ENCODE assay signal across 8 mouse cellular contexts in genomic region chr9:62438085-62438754, GRCm38 (mm10).
DNase-seq lines count a peak whose midpoint lies in the region; ATAC-seq lines count a peak whose summit lies in the region.

No protein-coding gene starts in this region.

- no peaks in the 10 kb centered on the region for H3K27me3 ChIP-seq in limb, embryonic 11.5 days (ENCODE audit: control insufficient read depth, insufficient read depth, low read length)

- no peaks in the 10 kb centered on the region for H3K36me3 ChIP-seq in limb, embryonic 11.5 days (ENCODE audit: control insufficient read depth, insufficient read depth, low read length)

- no peak overlapping the region for H3K4me3 ChIP-seq in limb, embryonic 11.5 days (ENCODE audit: low read depth, low read length)

- peak; percentile 89 for DNase-seq in heart, adult 11 months
- DNase-seq in heart, adult 8-10 months (ENCODE audit: low spot score) = no peak
- peak; percentile 46 for DNase-seq in right cerebral cortex, postnatal 25 days
- no peak for DNase-seq in right cerebral cortex, postnatal 4 days
- no peak for DNase-seq in limb, embryonic 11.5 days (ENCODE audit: low spot score)
- no peak for DNase-seq in thymus, postnatal 14 days
- DNase-seq in urinary bladder, postnatal 10 days (ENCODE audit: low spot score) = no peak
- DNase-seq in retina, embryonic 14.5 days (ENCODE audit: low spot score) = no peak

- peaks cover 15% of the 10 kb centered on the region; the same call in 1 of the 2 replicates for H3K4me1 ChIP-seq in limb, embryonic 11.5 days (ENCODE audit: control insufficient read depth, insufficient read depth, low read length)

- no peak for ATAC-seq in limb, embryonic 11.5 days (ENCODE audit: insufficient number of reproducible peaks, low FRiP score, low TSS enrichment, low read depth)

- no peak overlapping the region for H3K9ac ChIP-seq in limb, embryonic 11.5 days (ENCODE audit: low read length)

- H3K9me3 ChIP-seq in limb, embryonic 11.5 days (ENCODE audit: control insufficient read depth, low read length) = no peaks in the 10 kb centered on the region

- 0 out of 2 replicates have a peak overlapping the region, but pooled peaks have one; percentile 21 for H3K27ac ChIP-seq in limb, embryonic 11.5 days (replicated peaks; ENCODE audit: low read depth, low read length)

- WGBS in limb, embryonic 11.5 days = 71% methylated on average over 5 of the region's 5 CpGs

- H3K4me2 ChIP-seq in limb, embryonic 11.5 days (ENCODE audit: low read depth, severe bottlenecking) = no peak overlapping the region

Comparison
In these comparisons a context has a peak if more than half of its experiments do, and no peak if none do; other contexts are left out.
1. DNase-seq: peak in heart, adult 11 months (single experiment) and right cerebral cortex, postnatal 25 days (single experiment); none in heart, adult 8-10 months (single experiment), right cerebral cortex, postnatal 4 days (single experiment), limb, embryonic 11.5 days (single experiment), thymus, postnatal 14 days (single experiment), urinary bladder, postnatal 10 days (single experiment) and retina, embryonic 14.5 days (single experiment).